Mouse (Mus musculus) CD4-positive naive resting alpha-beta T cell, adult 76 days (primary cell): ENCODE data around the gene Cd200r2. TPM values are rescaled to one million over a fixed set of nuclear protein-coding genes. Genes with fewer than 3 reads are reported as not detected.

Experiments used
- total RNA-seq: library from RNA; stranded (reverse); gene quantifications from one replicate; pipeline ENCODE4 v1.2.4, GENCODE M21; 2023

The Cd200r2 gene
- total RNA-seq = not detected

GRCm38 (mm10) chr16:44866797-44867196, at the start of gene Cd200r2:
Gene Cd200r2, plus strand, starts transcription at chr16:44867097.

GRCm38 (mm10) chr16:44943468-44943867, 76.6 kb downstream of the Cd200r2 start, which contains the start of gene Cd200r3:
Gene Cd200r3, plus strand, starts transcription at chr16:44943678.

Other genes with a start within 250 kb of the Cd200r2 start
- 16.6 TPM for gene Nepro, start 142.8 kb upstream of the Cd200r2 start, total RNA-seq
- gene Gtpbp8, start 120.7 kb upstream of the Cd200r2 start, total RNA-seq = 10.5 TPM
- 5.1 TPM for gene Cd200r1, start 101.4 kb upstream of the Cd200r2 start, total RNA-seq
- gene Cd200r4, start 55.4 kb upstream of the Cd200r2 start, total RNA-seq = 0.94 TPM
- 2.2 TPM for gene Cd200r3, start 76.6 kb downstream of the Cd200r2 start, total RNA-seq
- gene Ccdc80, start 226.3 kb downstream of the Cd200r2 start, total RNA-seq = not detected